Mouse (Mus musculus): ENCODE data around the gene Slc19a1. TPM values are rescaled to one million over a fixed set of nuclear protein-coding genes. Genes with fewer than 3 reads are reported as not detected.

Gene Slc19a1
- total and polyA plus RNA-seq, 3 experiments, result 40.1 to 59.8 (median 50.2) TPM

- no peak for TF ChIP-seq RAD21 (IDR thresholded peaks at IDR 0.05; ENCODE audit: low read depth, low read length)
- TF ChIP-seq PAX5 (IDR thresholded peaks at IDR 0.05; ENCODE audit: low read length), result no peak
- no peak; the same call in 1 of the 2 replicates for TF ChIP-seq ETS1 (conservative IDR thresholded peaks at IDR 0.05; ENCODE audit: low read depth, low read length)
- TF ChIP-seq EP300 (IDR thresholded peaks at IDR 0.05; ENCODE audit: low read length), result peak; percentile 72
- TF ChIP-seq SIN3A (IDR thresholded peaks at IDR 0.05; ENCODE audit: low read length), result no peak
- peak; percentile 76 for TF ChIP-seq JUND (conservative IDR thresholded peaks at IDR 0.05; ENCODE audit: low read depth, low read length)
- TF ChIP-seq RCOR1 (conservative IDR thresholded peaks at IDR 0.05; ENCODE audit: low read depth, low read length), result peak; percentile 64; the same call in 1 of the 2 replicates
- TF ChIP-seq NELFE (IDR thresholded peaks at IDR 0.05; ENCODE audit: low read depth, low read length), result no peak
- TF ChIP-seq CTCF (conservative IDR thresholded peaks at IDR 0.05 in 1 of 2, IDR thresholded peaks at IDR 0.05 in 1 of 2; ENCODE audit: low read depth in 2 of 2, low read length in 2 of 2), result no peak
- no peak for TF ChIP-seq MXI1 (IDR thresholded peaks at IDR 0.05; ENCODE audit: low read depth, low read length)
- TF ChIP-seq ZKSCAN1 (IDR thresholded peaks at IDR 0.05; ENCODE audit: borderline replicate concordance, low read depth, low read length), result no peak
- 0 out of 2 replicates have a peak, but pooled peaks have one; percentile 18 for TF ChIP-seq MYC (IDR thresholded peaks at IDR 0.05; ENCODE audit: low read depth, low read length)
- peak; percentile 48; the same call in 1 of the 2 replicates for TF ChIP-seq JUN (IDR thresholded peaks at IDR 0.05; ENCODE audit: insufficient read depth, low read depth, low read length)
Observed at GRCm38 (mm10) chr10:77099777-77100176, 67.7 kb downstream of the Slc19a1 start (continued).

- Histone ChIP-seq H3K4me3 (replicated peaks in 1 of 3; ENCODE audit: low read depth in 2 of 3, low read length in 2 of 3, poor library complexity in 1 of 3) (no peak overlapping the region), H3K36me3 (replicated peaks in 1 of 2; ENCODE audit: control insufficient read depth in 1 of 2, insufficient read depth in 1 of 2, low read length in 1 of 2) (no peaks in the 10 kb centered on the region), H3K27me3 (replicated peaks) (peaks cover 46% of the 10 kb centered on the region), H3K27ac (ENCODE audit: insufficient read depth, low read depth) (no peak overlapping the region), H3K9me3 (replicated peaks; ENCODE audit: low read length) (peaks cover 8% of the 10 kb centered on the region), H3K4me2 (ENCODE audit: insufficient read depth, low read depth, poor library complexity, severe bottlenecking) (peak overlapping the region; percentile 25), H3K9ac (ENCODE audit: insufficient read depth, low read depth) (peak overlapping the region; percentile 39; the same call in 1 of the 2 replicates), H3K4me1 (ENCODE audit: control insufficient read depth in 1 of 2, insufficient read depth in 2 of 2) (peaks cover 0 to 20% of the 10 kb centered on the region in 2 experiments; a peak in 3 of 4 replicates), H3K79me2 (replicated peaks; ENCODE audit: control insufficient read depth, extremely low read depth, insufficient read depth, poor library complexity, severe bottlenecking) (no peaks in the 10 kb centered on the region)
- dilution Hi-C loops (cut with MboI; ENCODE audit: extremely low pct_ligation_motif_present, extremely low pct_unique_long_range_greater_than_20kb, low sequenced_read_pairs) (no loop called here), in situ Hi-C loops (cut with MboI; ENCODE audit: low pct_ligation_motif_present, low pct_unique_long_range_greater_than_20kb, low sequenced_read_pairs) (no loop called here)
- TF ChIP-seq RAD21 (IDR thresholded peaks at IDR 0.05; ENCODE audit: low read depth, low read length) (no peak), USF1 (IDR thresholded peaks at IDR 0.05; ENCODE audit: low read depth, low read length) (no peak), MAX (IDR thresholded peaks at IDR 0.05; ENCODE audit: low read length) (no peak), BHLHE40 (IDR thresholded peaks at IDR 0.05; ENCODE audit: low read depth, low read length) (no peak), E2F4 (IDR thresholded peaks at IDR 0.05; ENCODE audit: insufficient replicate concordance, low read depth, low read length) (no peak), RCOR1 (conservative IDR thresholded peaks at IDR 0.05; ENCODE audit: low read depth, low read length) (no peak), HCFC1 (IDR thresholded peaks at IDR 0.05; ENCODE audit: low read depth, low read length) (no peak), POLR2A (IDR thresholded peaks at IDR 0.05; ENCODE audit: low read depth, low read length) (no peak), JUND (conservative IDR thresholded peaks at IDR 0.05; ENCODE audit: low read depth, low read length) (no peak), SIN3A (IDR thresholded peaks at IDR 0.05; ENCODE audit: low read length) (no peak)
- DNase-seq (ENCODE audit: extremely low read depth), result no peak
Observed at GRCm38 (mm10) chr10:77103689-77104088, 71.6 kb downstream of the Slc19a1 start.

Data from CH12.LX (cell line).